Mouse (Mus musculus) cerebellum, adult 9-11 months (tissue): ENCODE measurements around the gene Cnp.
"Not testable (repeated sequence)": the region's sequence is repeated elsewhere in the genome, so short reads cannot be mapped to it uniquely, and the experiment has no call there.

Experiments
- DNase-seq: peaks from one replicate; pipeline ENCODE4 v3.0.0; 2022

The Cnp gene

GRCm38 (mm10) chr11:100592346-100593046 lies 17.8 kb downstream of the Cnp start:
- DNase-seq = no peak

- no peak for DNase-seq
Measured at GRCm38 (mm10) chr11:100594608-100595007, 19.9 kb downstream of the Cnp start.

- no peak for DNase-seq
Measured at GRCm38 (mm10) chr11:100595533-100595932, 20.8 kb downstream of the Cnp start.

- DNase-seq = no peak
Measured at GRCm38 (mm10) chr11:100598074-100598473, 23.4 kb downstream of the Cnp start.

- DNase-seq = no peak
Measured at GRCm38 (mm10) chr11:100601372-100601771, 26.7 kb downstream of the Cnp start.

GRCm38 (mm10) chr11:100603155-100603554 lies 28.5 kb downstream of the Cnp start:
- no peak for DNase-seq

- peak; percentile 55 for DNase-seq
Measured at GRCm38 (mm10) chr11:100603813-100604212, 29.1 kb downstream of the Cnp start.

- DNase-seq = no peak
Measured at GRCm38 (mm10) chr11:100604321-100605005, 29.8 kb downstream of the Cnp start.

GRCm38 (mm10) chr11:100605451-100605850 lies 30.7 kb downstream of the Cnp start:
- DNase-seq = peak; percentile 62

- DNase-seq = no peak
Measured at GRCm38 (mm10) chr11:100607121-100607520, 32.4 kb downstream of the Cnp start.

- DNase-seq = no peak
Measured at GRCm38 (mm10) chr11:100608796-100609195, 34.1 kb downstream of the Cnp start.

GRCm38 (mm10) chr11:100609355-100609996 lies 34.8 kb downstream of the Cnp start:
- DNase-seq = no peak

GRCm38 (mm10) chr11:100609997-100610680 lies 35.4 kb downstream of the Cnp start:
- no peak for DNase-seq

- no peak for DNase-seq
Measured at GRCm38 (mm10) chr11:100611627-100612026, 36.9 kb downstream of the Cnp start.

- DNase-seq = no peak
Measured at GRCm38 (mm10) chr11:100613241-100613640, 38.5 kb downstream of the Cnp start.

GRCm38 (mm10) chr11:100616332-100616731 lies 41.6 kb downstream of the Cnp start:
- DNase-seq = no peak

- not testable (repeated sequence) for DNase-seq
Measured at GRCm38 (mm10) chr11:100616836-100617235, 42.1 kb downstream of the Cnp start.

GRCm38 (mm10) chr11:100617480-100617879 lies 42.8 kb downstream of the Cnp start:
- no peak for DNase-seq

- DNase-seq = no peak
Measured at GRCm38 (mm10) chr11:100618761-100619484, 44.2 kb downstream of the Cnp start, which contains the start of gene Nkiras2. TSS of gene Nkiras2 (plus strand) at chr11:100619244.

- DNase-seq = peak; percentile 96
Measured at GRCm38 (mm10) chr11:100619485-100619975, 44.8 kb downstream of the Cnp start.

GRCm38 (mm10) chr11:100619982-100620381 lies 45.3 kb downstream of the Cnp start, which contains the start of gene Dnajc7:
TSS of gene Dnajc7 (minus strand) at chr11:100620168.
- DNase-seq = no peak

GRCm38 (mm10) chr11:100622714-100623113 lies 48.0 kb downstream of the Cnp start:
- DNase-seq = peak; percentile 94
